Mouse (Mus musculus): ENCODE measurements around the gene Man2b2. TPM values are rescaled to one million over a fixed set of nuclear protein-coding genes. Genes with fewer than 3 reads are reported as not detected.

Gene Man2b2
- total RNA-seq, 2 experiments from 2014 or later = 26.4 to 28.5 TPM

DNA sequence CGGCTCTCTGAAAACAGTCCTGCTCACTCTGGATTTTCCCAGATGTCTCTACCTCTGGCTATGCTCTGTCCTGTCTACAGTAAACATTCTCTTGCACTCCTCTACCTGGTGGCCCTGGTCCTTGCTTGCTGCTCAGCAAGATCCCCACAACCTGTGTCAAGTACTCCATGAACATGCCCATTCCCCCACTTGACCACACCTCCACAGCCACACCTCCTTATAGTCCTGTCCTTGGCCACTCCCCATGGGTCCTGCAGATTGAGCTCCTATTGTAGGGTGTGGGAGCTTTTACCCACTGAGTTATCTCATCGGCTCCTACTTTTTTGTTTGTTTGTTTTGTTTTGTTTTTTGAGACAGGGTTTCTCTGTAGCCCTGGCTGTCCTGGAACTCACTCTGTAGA lies 51.6 kb downstream of the Man2b2 start:
- intact Hi-C loops (cut with DNase I) = no loop called here
- DNase-seq (ENCODE audit: low spot score in 2 of 2) = no peak

DNA sequence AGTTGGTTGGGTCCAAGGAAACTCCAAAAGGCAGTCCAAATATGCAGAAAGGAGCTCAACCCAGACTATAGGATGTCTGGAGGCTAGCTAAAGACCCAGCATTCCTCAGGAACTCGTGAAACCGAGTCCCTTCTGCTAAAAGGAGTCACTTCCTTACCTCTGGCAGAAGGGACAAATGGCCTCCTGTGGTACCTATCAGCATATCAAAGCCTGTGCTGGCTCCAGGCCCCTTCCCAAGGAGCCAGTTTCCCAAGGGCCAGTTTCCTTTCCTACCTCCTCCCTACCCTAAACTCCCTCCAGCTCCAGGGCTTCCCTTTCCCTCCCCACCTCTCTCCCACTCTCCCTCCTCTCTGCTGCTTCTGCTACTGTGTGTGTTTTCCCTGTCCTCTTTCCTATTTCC lies 53.3 kb downstream of the Man2b2 start:
- no peak for DNase-seq (ENCODE audit: low spot score in 2 of 2)
- intact Hi-C loops (cut with DNase I) = no loop called here

DNA sequence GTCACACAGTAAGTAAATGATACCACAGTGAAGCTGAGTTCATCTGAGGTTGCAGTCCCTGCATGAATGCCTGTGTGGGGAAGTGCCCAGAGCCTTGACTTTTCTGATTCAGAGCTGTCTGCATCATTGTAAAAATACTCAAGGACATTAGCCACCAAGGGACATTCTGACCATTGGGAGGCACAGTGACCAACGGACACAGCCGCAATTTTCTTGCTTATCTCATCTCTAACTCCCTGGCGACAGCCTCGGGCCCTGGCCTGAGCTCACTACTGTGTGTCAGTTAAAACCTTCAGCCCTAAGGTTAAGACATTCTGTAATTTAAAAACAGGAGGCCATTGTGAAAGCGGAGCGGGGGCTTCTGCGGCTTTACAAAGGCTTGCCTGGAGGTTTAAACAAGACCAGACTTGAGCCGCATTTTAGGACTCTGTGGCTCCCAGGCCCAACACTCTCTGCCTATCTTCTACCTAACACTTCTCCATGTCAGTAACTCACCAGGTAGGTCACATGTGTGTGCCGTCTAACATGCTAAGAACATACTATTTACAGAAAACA lies 54.4 kb downstream of the Man2b2 start:
- DNase-seq (ENCODE audit: low spot score in 2 of 2) = no peak
- intact Hi-C loops (cut with DNase I) = no loop called here

DNA sequence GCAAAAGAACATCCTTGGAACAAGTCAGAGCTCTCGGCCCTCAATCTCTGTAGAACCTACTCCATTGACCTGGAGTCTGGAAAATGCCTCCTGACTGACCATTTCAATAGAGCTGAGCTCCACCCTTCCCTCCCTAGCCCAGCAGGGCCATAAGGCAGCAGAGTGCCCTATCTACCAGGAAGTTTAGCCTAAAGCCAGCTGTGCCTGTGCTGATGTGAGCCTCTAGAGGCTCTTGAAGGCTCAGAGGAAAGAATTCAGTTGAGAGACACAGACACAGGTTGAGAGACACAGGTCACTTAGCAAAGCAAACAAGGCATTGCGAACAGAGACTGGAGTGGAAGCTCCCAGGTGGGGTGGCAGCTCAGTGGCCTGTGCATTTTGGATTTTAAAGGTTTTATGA lies 55.1 kb downstream of the Man2b2 start:
- intact Hi-C loops (cut with DNase I) = no loop called here
- no peak for DNase-seq (ENCODE audit: low spot score in 2 of 2)

DNA sequence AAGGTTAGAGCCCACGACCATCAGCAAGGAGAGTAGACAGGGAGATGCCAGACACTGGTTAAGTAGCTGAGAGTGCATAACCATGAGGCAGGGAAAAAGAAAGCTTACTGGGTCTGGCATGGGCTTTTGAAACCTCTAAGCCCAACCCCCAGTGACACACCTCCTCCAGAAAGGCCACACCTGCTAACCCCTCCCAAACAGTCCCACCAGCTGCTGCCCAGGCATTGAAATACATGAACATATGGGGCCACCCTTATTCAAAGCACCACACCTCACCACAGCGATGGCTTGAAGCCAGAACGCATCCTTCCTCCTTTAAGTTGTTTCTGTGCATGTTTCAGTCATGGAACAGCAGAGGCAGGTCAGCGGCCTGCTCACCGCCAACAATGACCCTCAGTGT lies 57.9 kb downstream of the Man2b2 start:
- intact Hi-C loops (cut with DNase I) = no loop called here
- DNase-seq (ENCODE audit: low spot score in 2 of 2) = no peak

DNA sequence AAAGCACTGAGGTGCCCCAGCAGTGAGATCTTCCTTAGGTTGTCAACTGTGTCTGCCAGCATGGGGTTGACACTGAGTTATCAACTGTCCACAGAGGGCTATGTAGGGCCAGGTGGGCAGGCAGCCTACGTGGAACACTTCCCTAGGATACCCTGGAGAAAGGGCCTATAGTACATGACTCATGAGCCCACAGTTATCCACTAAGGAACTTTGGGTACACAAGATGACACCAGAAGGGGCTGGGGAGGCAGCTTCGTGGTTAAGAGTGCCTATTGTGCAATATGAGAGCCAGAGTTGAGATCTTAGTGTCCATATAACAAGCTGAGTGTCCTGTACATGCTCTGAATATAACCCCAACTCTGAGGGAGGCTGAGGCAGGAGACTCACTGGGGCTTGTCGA lies 60.9 kb downstream of the Man2b2 start:
- intact Hi-C loops (cut with DNase I) = no loop called here
- DNase-seq (ENCODE audit: low spot score in 2 of 2) = no peak

DNA sequence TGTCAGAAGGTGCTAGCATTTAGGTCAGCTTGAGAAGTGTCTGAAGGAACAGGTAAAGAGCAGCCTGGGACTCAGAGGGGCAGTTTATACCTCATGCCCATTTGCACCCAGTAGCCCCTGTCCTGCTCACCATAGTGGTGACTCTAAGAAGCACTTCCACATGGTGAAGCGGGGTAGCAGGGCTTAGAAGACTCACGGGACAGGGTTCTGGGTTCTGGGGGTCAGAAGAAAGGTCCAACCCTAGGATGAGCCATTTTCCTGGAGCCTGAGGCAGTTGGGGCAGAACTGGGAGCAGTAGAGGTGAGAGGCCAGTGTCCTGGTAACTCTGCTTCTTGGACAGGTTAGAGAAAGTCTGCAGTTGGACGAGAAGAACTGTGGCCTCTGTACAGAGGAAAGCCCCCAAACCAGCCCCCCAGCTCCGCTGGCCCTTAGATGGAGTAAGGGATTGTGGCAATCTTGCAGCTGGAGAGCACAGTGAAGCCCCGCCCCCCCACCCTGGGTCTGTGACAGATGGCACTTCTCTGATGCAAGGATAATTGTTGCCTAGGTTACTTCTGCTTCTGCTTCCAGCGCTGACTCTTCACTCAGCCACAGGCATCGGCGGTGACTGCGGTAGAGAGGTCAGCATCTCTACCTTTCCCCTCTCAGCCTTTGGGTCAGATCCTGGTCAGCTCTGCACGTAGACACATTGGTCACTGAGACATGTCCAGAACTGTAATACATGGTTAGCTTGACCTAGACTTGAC lies 63.3 kb downstream of the Man2b2 start:
- intact Hi-C loops (cut with DNase I) = no loop called here
- no peak for DNase-seq (ENCODE audit: low spot score in 2 of 2)

DNA sequence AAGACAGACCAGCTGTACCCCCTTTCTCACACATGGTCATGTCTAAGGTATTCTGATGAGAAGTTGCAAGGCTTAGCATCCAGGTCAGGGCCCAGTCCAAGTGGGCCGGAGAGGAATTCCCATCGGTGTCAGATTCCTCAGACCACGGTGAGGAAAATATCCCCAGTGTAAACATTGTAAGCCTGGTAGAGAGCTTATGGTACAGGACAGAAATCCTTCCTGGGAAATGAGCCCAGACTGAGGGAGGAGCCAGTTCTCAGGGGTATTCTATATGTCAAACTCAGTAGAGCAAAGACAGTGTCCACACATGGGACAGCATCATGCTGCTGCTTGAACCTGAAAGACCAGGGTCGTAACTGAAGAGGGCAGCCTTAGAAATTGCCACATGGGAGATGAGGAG lies 70.6 kb downstream of the Man2b2 start:
- no peak for DNase-seq (ENCODE audit: low spot score in 2 of 2)
- intact Hi-C loops (cut with DNase I) = no loop called here

DNA sequence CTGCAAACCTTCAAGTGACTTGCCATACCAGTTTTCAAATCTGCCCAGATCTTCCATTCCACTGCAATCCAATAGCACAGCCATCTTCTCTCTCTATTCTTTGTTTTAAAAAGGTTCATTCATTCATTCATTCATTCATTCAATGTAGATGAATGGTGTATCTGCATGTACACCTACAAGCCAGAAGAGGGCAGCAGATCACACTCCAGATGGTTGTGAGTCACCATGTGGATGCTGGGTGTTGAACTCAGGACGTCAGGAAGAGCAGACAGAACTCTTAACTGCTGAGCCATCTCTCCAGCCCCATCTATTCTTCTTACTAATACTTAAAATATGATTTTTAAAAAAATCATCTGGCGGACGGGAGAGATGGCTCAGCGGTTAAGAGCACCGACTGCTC lies 73.4 kb downstream of the Man2b2 start:
- intact Hi-C loops (cut with DNase I) = no loop called here
- DNase-seq (ENCODE audit: low spot score in 2 of 2) = no peak

Other genes with a start within 250 kb of the Man2b2 start
- gene Tbc1d14, start 237.4 kb downstream of the Man2b2 start, total RNA-seq (2021) = 10 to 100 TPM; 74.1 to 78.7 TPM
- gene D5Ertd579e, start 134.6 kb downstream of the Man2b2 start, total RNA-seq (2021) = 10 to 100 TPM; 91.8 to 97.9 TPM
- 10 to 100 TPM; 16.0 to 21.3 TPM for gene Bloc1s4, start 82.0 kb downstream of the Man2b2 start, total RNA-seq (2021)
- gene Mrfap1, start 33.9 kb downstream of the Man2b2 start, total RNA-seq (2021) = 100 to 1,000 TPM; 437 to 460 TPM
- gene Ppp2r2c, start 37.9 kb upstream of the Man2b2 start, total RNA-seq (2021) = 100 to 1,000 TPM; 500 to 508 TPM
- 100 to 1,000 TPM; 114 to 145 TPM for gene Wfs1, start 158.6 kb upstream of the Man2b2 start, total RNA-seq (2021)

Measured in left cerebral cortex, postnatal 25 days (tissue).